Mouse (Mus musculus): ENCODE data around the gene Mkks. TPM values are rescaled to one million over a fixed set of nuclear protein-coding genes. Genes with fewer than 3 reads are reported as not detected.
"Not testable (repeated sequence)": the region's sequence is repeated elsewhere in the genome, so short reads cannot be mapped to it uniquely, and the experiment has no call there.

The Mkks gene
- polyA plus RNA-seq, 1 experiment = 79.3 TPM

DNA sequence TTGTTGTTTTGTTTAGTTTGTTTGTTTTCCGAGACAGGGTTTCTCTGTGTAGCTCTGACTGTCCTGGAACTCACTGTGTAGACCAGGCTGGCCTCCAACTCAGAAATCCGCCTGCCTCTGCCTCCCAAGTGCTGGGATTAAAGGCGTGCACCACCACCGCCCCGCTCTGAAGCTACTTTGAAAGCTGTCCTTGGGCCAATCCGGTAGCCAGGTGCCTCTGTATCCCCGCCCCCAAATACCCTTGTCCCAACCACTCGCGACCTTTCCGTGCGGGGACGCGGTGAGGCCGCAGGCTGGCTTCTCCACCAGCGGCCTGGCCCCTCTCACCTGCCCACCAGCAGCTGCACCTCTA, 497 bp downstream of the Mkks start:
- H3K27ac ChIP-seq (replicated peaks; ENCODE audit: low read depth, low read length) = peak overlapping the region; percentile 99
- peak overlapping the region; percentile 89 for H3K4me3 ChIP-seq (ENCODE audit: insufficient read depth, low read depth, low read length)
- H3K4me1 ChIP-seq (ENCODE audit: control insufficient read depth, insufficient read depth, insufficient read length, low read length) = not testable (repeated sequence)

DNA sequence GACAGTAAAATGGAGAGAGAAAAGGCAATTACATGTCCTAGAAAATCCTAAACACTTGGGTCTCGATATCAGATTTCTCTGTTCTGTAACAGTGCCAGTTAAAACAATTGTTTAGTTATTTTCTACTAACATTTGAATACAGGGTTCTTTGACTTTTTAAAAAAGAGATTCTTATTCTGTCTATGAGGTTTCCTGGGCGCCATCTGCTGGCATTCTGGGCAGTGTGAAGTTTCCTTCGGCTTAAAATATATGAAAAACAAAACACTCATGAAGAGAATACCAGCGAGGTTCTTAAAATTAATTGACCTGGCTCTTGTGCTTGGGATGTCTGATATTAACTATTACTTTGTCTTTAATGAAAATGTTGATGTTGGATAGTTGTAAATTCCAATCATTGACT, 4.3 kb downstream of the Mkks start:
- H3K4me1 ChIP-seq (ENCODE audit: control insufficient read depth, insufficient read depth, insufficient read length, low read length) = no peaks in the 10 kb centered on the region
- H3K4me3 ChIP-seq (ENCODE audit: insufficient read depth, low read depth, low read length) = no peak overlapping the region
- H3K27ac ChIP-seq (replicated peaks; ENCODE audit: low read depth, low read length) = no peak overlapping the region

DNA sequence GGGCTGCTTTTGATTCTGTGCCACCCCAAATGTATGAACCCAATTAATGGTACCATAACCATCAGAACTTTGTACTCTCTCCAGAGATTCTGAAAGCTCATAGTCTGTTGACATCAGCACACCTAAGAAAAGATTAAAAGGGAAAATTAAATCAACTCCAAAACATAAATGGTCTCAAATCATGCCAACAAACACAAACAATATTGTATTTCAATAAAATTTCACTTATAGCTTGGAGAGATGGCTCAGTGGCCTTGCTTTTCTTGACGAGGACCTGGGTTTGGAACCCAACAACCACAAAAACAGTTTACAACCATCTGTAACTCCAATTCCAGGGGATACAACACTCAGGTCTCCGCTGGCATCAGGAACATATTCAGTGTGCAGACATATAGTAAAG, 5.6 kb downstream of the Mkks start, which contains the start of gene AL731706.2:
Gene AL731706.2 (minus strand): TSS at position 101 of the 400 bp plus-strand sequence.
- Histone ChIP-seq H3K27ac (replicated peaks; ENCODE audit: low read depth, low read length) (no peak within 1 kb of the TSS), H3K4me3 (ENCODE audit: insufficient read depth, low read depth, low read length) (no peak within 1 kb of the TSS), H3K4me1 (ENCODE audit: control insufficient read depth, insufficient read depth, insufficient read length, low read length) (no peaks in the 10 kb centered on the region)

DNA sequence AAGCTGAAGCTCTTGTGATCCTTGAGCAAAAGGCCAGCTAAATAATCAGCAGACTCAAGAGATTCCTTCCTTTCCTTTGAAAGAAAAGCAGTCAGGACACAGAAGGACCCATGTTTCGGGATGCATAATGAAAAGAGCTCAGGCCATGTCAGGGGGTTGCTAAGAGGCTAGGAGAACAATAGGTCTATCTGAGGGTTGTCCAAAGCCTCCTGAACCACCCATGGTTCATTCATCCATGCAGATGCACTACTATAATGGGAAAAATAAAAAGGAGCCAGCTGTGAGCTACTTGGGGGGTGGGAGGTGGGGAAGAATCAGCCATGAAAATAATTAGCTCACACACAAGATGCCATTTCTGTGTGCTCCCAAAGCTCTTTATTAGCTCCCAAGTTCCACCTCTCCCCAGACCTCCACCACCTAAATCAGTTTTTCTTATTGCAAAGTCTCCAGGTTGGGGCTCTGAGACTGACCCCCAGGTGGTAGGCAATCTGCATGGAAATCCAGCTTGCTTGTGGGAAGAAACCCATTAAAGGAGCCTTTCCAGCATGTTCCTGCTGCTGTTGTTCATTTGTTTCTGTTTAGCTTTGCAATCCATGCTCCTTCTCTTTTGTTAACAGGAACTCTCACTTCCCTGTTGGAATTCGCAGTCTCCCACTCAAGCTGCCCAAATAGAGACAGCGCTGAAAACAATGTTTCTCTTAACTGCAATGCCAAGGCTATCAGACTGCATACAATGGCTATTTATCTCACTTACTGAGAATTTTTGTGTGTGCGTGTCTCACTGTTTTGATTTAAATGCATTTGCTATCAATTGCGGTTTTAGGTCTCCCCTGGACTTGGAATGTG, 36.4 kb downstream of the Mkks start:
- no peak overlapping the region for H3K4me3 ChIP-seq (ENCODE audit: insufficient read depth, low read depth, low read length)
- no peak overlapping the region for H3K27ac ChIP-seq (replicated peaks; ENCODE audit: low read depth, low read length)
- H3K4me1 ChIP-seq (ENCODE audit: control insufficient read depth, insufficient read depth, insufficient read length, low read length) = no peaks in the 10 kb centered on the region

DNA sequence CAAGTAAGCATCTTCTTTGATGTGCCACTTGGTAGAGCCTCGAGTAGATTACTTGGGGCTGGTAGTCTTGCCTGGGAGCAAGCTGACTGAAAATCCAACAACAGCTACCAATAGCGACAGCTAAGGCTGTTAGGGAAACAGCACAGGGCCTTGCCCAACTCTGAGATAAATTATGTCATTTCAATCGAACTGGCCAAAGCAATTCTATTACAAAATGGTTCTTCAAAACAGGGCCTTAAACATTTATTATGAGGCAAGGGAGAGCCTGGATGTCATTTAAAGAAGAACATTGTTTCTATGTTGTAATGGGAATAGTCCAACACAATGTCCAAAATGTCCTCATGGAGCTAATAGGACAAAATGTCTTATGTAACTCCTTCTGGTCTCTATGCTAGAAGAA, 40.8 kb downstream of the Mkks start:
- Histone ChIP-seq H3K27ac (replicated peaks; ENCODE audit: low read depth, low read length) (no peak overlapping the region), H3K4me3 (ENCODE audit: insufficient read depth, low read depth, low read length) (no peak overlapping the region), H3K4me1 (ENCODE audit: control insufficient read depth, insufficient read depth, insufficient read length, low read length) (no peaks in the 10 kb centered on the region)

DNA sequence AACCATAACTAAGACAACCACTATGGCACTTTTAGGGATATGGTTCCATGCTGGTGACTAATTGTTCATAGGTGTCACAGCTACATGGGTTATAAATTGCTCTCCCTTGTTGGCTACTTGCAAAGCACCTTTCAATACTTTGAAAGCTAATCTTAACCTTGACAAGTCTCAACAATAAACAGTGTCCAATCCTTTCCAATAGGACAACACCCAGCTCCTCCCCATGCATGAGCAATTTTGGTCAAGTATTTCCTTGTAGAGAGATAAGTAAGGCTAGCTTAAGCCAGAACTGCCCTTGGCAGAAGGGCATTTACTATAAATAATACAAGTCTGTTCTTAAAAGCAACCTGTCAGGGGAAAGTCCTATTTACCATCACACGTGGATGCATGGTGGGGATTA, 53.2 kb downstream of the Mkks start:
- no peaks in the 10 kb centered on the region for H3K4me1 ChIP-seq (ENCODE audit: control insufficient read depth, insufficient read depth, insufficient read length, low read length)
- no peak overlapping the region for H3K27ac ChIP-seq (replicated peaks; ENCODE audit: low read depth, low read length)
- H3K4me3 ChIP-seq (ENCODE audit: insufficient read depth, low read depth, low read length) = no peak overlapping the region

DNA sequence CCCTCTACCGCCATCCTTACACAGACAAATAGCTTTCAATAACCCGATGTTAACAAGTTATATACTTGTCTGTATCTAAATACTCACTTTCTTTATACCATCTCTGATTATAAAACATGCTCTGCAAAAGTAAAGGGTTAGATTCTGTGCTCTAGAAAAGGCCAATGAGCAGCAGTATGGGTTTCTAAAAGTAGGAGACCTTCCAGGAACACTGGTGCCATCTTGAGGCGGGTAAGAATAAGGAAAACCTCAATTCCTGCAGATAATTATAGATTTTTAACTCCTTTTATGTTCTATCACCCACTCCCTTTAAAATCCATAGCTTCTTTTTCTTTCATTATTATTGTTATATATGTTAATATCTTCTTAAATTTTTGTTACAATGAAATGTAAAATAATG, 55.3 kb downstream of the Mkks start:
- H3K4me3 ChIP-seq (ENCODE audit: insufficient read depth, low read depth, low read length) = no peak overlapping the region
- H3K27ac ChIP-seq (replicated peaks; ENCODE audit: low read depth, low read length) = no peak overlapping the region
- no peaks in the 10 kb centered on the region for H3K4me1 ChIP-seq (ENCODE audit: control insufficient read depth, insufficient read depth, insufficient read length, low read length)

DNA sequence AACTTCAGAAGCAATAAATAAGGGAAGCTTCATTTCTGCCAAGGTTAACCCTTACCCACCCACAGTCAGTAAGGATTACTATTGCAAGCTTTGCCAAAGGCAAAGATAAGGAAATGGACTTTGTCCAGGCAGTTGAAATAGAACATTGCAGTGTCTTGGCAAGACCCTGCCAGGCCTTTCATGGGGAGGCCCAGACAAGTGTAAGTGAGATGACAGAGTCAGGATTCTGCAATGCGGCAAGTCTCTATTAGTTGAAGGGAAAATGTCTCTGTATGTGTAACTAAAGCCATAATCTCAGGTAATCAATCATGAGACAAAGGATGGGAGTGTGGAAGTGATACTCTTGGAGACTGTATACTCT, 56.5 kb downstream of the Mkks start:
- H3K4me3 ChIP-seq (ENCODE audit: insufficient read depth, low read depth, low read length) = no peak overlapping the region
- H3K4me1 ChIP-seq (ENCODE audit: control insufficient read depth, insufficient read depth, insufficient read length, low read length) = no peaks in the 10 kb centered on the region
- no peak overlapping the region for H3K27ac ChIP-seq (replicated peaks; ENCODE audit: low read depth, low read length)

DNA sequence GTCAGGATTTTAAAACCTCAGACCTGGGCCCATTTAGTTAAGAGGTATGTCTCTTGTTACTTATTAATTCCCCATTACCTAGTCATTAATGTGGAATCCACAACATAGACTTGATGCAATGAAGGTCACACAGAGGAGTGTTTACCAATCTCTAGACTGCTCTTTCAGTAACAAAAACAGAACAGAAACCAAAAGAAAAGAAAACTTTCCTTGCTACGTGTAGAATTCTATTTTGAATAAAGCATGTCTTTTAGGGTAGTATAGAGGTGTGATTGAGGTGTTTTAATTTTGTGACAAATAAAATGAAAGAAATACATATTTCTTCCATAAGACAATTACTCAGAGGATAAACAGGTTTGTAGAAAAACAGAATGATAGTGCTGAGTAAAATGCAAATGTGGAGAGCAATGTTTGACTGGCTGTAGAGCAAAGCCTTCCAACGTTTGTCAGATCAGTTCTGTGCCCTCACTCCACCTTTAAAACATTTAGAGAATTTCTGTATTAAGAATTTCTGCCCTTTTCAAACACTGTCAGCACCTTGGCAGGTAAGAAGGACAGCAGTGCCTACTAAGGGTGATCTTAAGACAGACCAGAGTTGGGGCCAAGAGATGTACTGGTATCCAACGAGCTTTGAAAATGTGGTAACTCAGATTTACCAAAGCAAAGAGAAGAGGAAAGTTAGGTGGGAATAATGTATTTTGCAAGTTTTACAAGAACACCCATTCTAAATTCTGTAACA, 57.0 kb downstream of the Mkks start:
- H3K27ac ChIP-seq (replicated peaks; ENCODE audit: low read depth, low read length) = no peak overlapping the region
- H3K4me1 ChIP-seq (ENCODE audit: control insufficient read depth, insufficient read depth, insufficient read length, low read length) = no peaks in the 10 kb centered on the region
- H3K4me3 ChIP-seq (ENCODE audit: insufficient read depth, low read depth, low read length) = no peak overlapping the region

DNA sequence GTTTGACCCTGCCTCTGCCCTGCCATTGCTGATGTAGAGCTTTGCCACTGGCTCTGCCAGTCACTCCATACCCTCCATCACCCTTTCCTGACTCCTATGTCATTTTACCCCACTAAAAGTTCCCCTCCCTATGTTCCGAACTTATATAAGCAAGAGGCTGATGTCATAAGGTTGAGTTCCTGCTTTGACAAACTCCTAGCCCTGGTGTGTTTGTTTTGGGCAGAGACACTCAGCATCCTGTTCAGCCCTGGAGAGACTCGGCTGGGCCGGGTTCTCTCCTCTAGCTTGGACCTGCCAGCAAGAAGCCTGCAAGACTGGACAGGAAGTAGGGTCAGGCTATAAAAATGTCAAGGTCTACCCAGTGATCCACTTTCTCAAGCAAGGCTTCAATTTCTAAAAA, 58.3 kb downstream of the Mkks start:
- Histone ChIP-seq H3K4me3 (ENCODE audit: insufficient read depth, low read depth, low read length) (no peak overlapping the region), H3K4me1 (ENCODE audit: control insufficient read depth, insufficient read depth, insufficient read length, low read length) (no peaks in the 10 kb centered on the region), H3K27ac (replicated peaks; ENCODE audit: low read depth, low read length) (peak overlapping the region; percentile 24; the same call in 1 of the 2 replicates)

DNA sequence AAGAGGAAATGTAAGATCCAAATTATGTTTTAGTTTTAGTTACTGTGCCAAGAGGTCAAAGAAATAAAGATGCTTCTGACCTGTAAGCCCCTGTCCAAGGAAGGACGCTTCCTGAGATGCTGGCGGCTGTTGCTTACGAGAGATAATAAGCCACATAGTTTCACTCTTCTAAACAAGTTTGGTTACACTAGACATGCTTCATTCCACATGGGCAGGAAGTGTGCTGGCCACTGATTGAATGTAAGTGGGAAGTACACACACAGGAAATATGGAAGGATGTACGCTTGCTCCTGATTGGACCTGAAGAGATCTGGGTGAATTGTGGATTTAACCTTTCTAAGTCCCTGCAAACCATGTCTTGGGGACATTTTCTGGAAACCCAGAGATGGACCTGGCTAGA, 63.6 kb downstream of the Mkks start:
- no peak overlapping the region for H3K4me3 ChIP-seq (ENCODE audit: insufficient read depth, low read depth, low read length)
- no peak overlapping the region for H3K27ac ChIP-seq (replicated peaks; ENCODE audit: low read depth, low read length)
- H3K4me1 ChIP-seq (ENCODE audit: control insufficient read depth, insufficient read depth, insufficient read length, low read length) = no peaks in the 10 kb centered on the region

Other genes starting within 250 kb of the Mkks start
- not detected in 2 replicates for gene Snap25, start 177.9 kb downstream of the Mkks start, polyA plus RNA-seq (2012; ENCODE audit: insufficient read depth, insufficient read length, missing spikeins)
- gene AL731706.2, start 5.7 kb downstream of the Mkks start, polyA plus RNA-seq (2012; ENCODE audit: insufficient read depth, insufficient read length, missing spikeins) = 11.7 and 40.9 TPM in 2 replicates
- gene Slx4ip, start 171 bp downstream of the Mkks start, polyA plus RNA-seq (2012; ENCODE audit: insufficient read depth, insufficient read length, missing spikeins) = 2.1 and 3.3 TPM in 2 replicates
- 47.9 and 72.0 TPM in 2 replicates for gene AL731706.1, start within 50 bp of the Mkks start, polyA plus RNA-seq (2012; ENCODE audit: insufficient read depth, insufficient read length, missing spikeins)
- gene Jag1, start 225.3 kb upstream of the Mkks start, polyA plus RNA-seq (2012; ENCODE audit: insufficient read depth, insufficient read length, missing spikeins) = 7.9 and 11.2 TPM in 2 replicates

Measured in brown adipose tissue, adult 24 weeks (tissue).